In the genomic region with DNA sequence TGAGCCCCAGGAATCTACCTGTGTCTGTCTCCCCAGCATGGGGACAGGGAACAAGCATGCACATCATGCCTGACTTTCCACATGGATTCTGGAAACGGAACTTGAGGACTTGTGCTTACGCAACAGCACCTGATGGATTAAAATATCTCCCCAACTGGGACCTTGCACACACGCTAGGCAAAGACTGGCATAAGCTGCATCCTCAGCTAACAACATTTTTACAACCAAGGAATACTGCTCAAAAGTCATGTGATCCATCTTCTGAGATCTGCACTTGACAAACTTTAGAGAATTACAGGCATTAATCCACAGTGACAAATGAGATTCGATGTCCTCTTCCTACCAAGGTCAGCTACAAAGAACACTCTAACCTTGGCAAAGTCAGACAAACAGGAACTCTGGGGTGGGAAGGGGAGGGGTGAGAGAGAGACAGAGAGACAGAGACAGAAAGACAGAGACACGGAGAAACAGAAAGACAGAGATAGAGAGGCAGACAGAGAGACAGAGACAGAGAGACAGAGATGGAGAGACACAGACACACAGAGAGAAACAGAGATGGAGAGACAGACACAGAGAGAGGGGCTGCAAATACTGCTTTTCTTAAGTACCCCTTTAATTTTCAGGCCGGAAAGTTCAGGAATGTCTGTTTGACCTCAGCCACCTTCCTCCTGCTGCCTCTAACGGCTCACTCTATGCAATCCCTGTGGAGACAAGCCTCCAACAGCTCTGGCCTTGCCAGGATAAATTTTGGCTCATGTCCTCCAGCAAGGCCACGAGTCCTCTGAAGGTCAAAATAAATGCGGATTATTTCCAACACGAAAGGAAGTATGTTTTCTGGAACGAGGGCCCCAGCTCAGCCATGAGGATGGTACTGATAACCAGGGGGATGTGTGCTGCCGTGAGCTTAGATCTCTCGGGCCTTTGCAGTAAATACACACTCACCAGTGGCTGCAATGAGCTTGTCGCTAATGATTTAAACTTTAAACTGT, we compare ENCODE assay signal across 9 mouse cellular contexts. TPM values are rescaled to one million over a fixed set of nuclear protein-coding genes. Genes with fewer than 3 reads are reported as not detected.
DNase-seq lines count a peak whose midpoint lies in the region; ATAC-seq and TF ChIP-seq lines count a peak whose summit lies in the region.
"Had no signal": no experiment of that assay in that cellular context is flagged by ENCODE, and none has a peak within 500 bp of the region (broad histone marks: within the 10 kb centered on the region; RNA-seq: fewer than 3 reads in every experiment).

No protein-coding gene starts in this region.

- peaks cover 43% of the 10 kb centered on the region for H3K4me1 ChIP-seq in heart, embryonic 11.5 days (ENCODE audit: control insufficient read depth, insufficient read depth, low read length)
- H3K4me1 ChIP-seq in midbrain, postnatal 0 days (ENCODE audit: insufficient read depth, low read length) = no peaks in the 10 kb centered on the region

- no peaks in the 10 kb centered on the region for H3K27me3 ChIP-seq in heart, embryonic 11.5 days (ENCODE audit: control insufficient read depth, insufficient read depth, low read length)
- no peaks in the 10 kb centered on the region for H3K27me3 ChIP-seq in midbrain, postnatal 0 days (ENCODE audit: insufficient read depth, low read length)
- H3K27me3 ChIP-seq: neural tube, embryonic 12.5 days had no signal

- intact Hi-C loops in gastrocnemius, adult 2 months (cut with DNase I) = loop anchor here (5.0 kb wide), 1 partner anchor 81 kb away; no protein-coding TSS in a partner anchor
- intact Hi-C loops in gastrocnemius, postnatal 36 days (cut with DNase I) = no loop called here

- peak overlapping the region; percentile 47; the same call in 1 of the 2 replicates for H3K9ac ChIP-seq in heart, embryonic 11.5 days (ENCODE audit: low read depth, low read length)
- no peak overlapping the region for H3K9ac ChIP-seq in midbrain, postnatal 0 days (replicated peaks; ENCODE audit: low read length, poor library complexity, severe bottlenecking)
- H3K9ac ChIP-seq: neural tube, embryonic 12.5 days had no signal

- no peak for ATAC-seq in heart, embryonic 11.5 days (replicated peaks; ENCODE audit: insufficient number of reproducible peaks, low FRiP score, low TSS enrichment)
- ATAC-seq in midbrain, postnatal 0 days (ENCODE audit: low FRiP score) = no peak

- H3K4me3 ChIP-seq in gastrocnemius, adult 2 months = peak overlapping the region; percentile 35
- H3K4me3 ChIP-seq in heart, embryonic 11.5 days (ENCODE audit: low read depth, low read length) = no peak overlapping the region
- H3K4me3 ChIP-seq in midbrain, postnatal 0 days (ENCODE audit: low read depth, low read length) = no peak overlapping the region
- H3K4me3 ChIP-seq: neural tube, embryonic 12.5 days had no signal

- TF ChIP-seq CTCF in gastrocnemius, adult 2 months (IDR thresholded peaks at IDR 0.05) = no peak
- TF ChIP-seq CTCF in midbrain, postnatal 0 days (IDR thresholded peaks at IDR 0.05) = no peak

- peak overlapping the region; percentile 15; the same call in 1 of the 2 replicates for H3K4me2 ChIP-seq in heart, embryonic 11.5 days
- H3K4me2 ChIP-seq in midbrain, postnatal 0 days (ENCODE audit: low read depth, low read length, poor library complexity, severe bottlenecking) = no peak overlapping the region
- H3K4me2 ChIP-seq: neural tube, embryonic 12.5 days had no signal

- H3K9me3 ChIP-seq in heart, embryonic 11.5 days (replicated peaks; ENCODE audit: control insufficient read depth, low read length) = no peaks in the 10 kb centered on the region
- H3K9me3 ChIP-seq in midbrain, postnatal 0 days (ENCODE audit: low read length) = no peaks in the 10 kb centered on the region
- H3K9me3 ChIP-seq: neural tube, embryonic 12.5 days had no signal

- DNase-seq in gastrocnemius, adult 2 months = peak; percentile 55
- no peak for DNase-seq in gastrocnemius, postnatal 36 days
- DNase-seq in kidney, postnatal 14 days = peak; percentile 70
- DNase-seq in lung, postnatal 36 days = peak; percentile 43
- no peak for DNase-seq in neural tube, embryonic 10.5 days (ENCODE audit: extremely low spot score, low spot score)
- no peak for DNase-seq in midbrain, postnatal 0 days (ENCODE audit: low spot score)
- no peak for DNase-seq in cerebellum, adult 9-10 months

- H3K27ac ChIP-seq in gastrocnemius, adult 2 months = peak overlapping the region; percentile 73
- H3K27ac ChIP-seq in heart, embryonic 11.5 days (ENCODE audit: low read depth, low read length) = peak overlapping the region; percentile 62
- no peak overlapping the region for H3K27ac ChIP-seq in midbrain, postnatal 0 days (ENCODE audit: low read depth, low read length)
- H3K27ac ChIP-seq: neural tube, embryonic 12.5 days had no signal

- no peaks in the 10 kb centered on the region for H3K36me3 ChIP-seq in heart, embryonic 11.5 days (ENCODE audit: control insufficient read depth, insufficient read depth, low read length)
- no peaks in the 10 kb centered on the region for H3K36me3 ChIP-seq in midbrain, postnatal 0 days (ENCODE audit: insufficient read depth, low read length)
- H3K36me3 ChIP-seq: neural tube, embryonic 12.5 days had no signal

- WGBS in heart, embryonic 11.5 days (ENCODE audit: insufficient replicate concordance) = 49% methylated on average over 14 of the region's 14 CpGs
- WGBS in midbrain, postnatal 0 days = 64% methylated on average over 14 of the region's 14 CpGs

RNA-seq across cellular contexts. Expression of gene Tgfbr3, which starts 55.8 kb away (rescaled TPM):
- 10 to 100 TPM; 20.5 to 22.9 TPM for total RNA-seq in gastrocnemius, adult 2 months (2021)
- 10 to 100 TPM; 17.1 to 18.3 TPM for total RNA-seq in gastrocnemius, postnatal 36 days (2021)
- 38.2 and 39.2 TPM in 2 replicates for polyA plus RNA-seq in heart, embryonic 11.5 days (2014; fragmentation: Nextera tagmentation; extraction: Ambion mirVana)
- 13.8 and 16.7 TPM in 2 replicates for total RNA-seq in midbrain, postnatal 0 days (2014; rRNA removed)
- polyA plus RNA-seq in midbrain, postnatal 0 days (2015; fragmentation: Nextera tagmentation; extraction: Ambion mirVana) = 4.0 and 4.3 TPM in 2 replicates

Comparison
In these comparisons a context has a peak if more than half of its experiments do, and no peak if none do; other contexts are left out.
1. DNase-seq: peak in gastrocnemius, adult 2 months (single experiment), kidney, postnatal 14 days (single experiment) and lung, postnatal 36 days (single experiment); none in gastrocnemius, postnatal 36 days (0 of 2), neural tube, embryonic 10.5 days (single experiment), midbrain, postnatal 0 days (single experiment) and cerebellum, adult 9-10 months (single experiment).